Mouse (Mus musculus): Measurements from ENCODE around the gene Hexim2. TPM values are rescaled to one million over a fixed set of nuclear protein-coding genes. Genes with fewer than 3 reads are reported as not detected.

Gene Hexim2
- total RNA-seq (2015), result 1.2 and 1.8 TPM in 2 replicates
- total RNA-seq (2017), result 3.5 and 3.9 TPM in 2 replicates

DNA sequence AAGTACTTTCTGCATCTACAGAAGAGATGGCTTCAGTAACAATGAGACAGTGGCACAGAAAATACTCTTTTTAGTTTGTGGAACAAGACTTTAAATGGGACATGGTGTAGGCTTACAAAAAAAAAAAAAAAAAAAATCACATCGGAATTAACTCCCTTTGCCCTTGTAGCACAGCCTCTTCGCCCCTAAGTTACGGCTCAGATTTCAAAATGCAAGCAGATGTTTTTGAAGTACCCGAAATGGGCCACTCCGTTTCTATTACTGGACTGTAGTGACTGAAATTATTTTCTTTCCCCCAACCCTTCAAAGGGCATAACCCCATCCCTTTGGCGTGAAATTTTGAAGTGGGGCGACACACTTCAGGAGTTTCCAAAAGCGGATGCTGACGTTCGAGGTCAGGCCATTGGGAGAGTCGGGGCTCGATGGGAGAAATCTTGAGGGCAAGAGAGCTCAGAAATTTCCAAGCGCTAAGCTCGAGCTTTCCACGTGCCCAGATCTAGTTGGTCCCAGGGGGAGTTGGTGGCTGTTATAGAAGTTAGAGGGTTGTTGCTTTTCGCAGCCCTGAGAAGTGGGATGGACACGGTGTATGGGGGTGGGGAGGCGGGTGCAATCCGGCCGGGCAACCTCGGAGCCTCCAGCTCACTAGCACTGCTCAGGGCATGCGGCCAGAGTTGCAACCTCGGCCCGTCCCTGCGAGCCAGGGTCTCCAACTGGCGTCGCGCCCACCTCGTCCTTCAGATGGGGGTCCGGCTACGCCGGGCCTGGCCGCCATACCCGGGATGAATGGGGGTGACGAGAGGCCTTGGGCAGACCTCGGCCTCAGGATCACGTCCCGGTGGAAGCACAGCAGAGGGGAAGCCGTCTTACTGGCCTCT is at the start of gene Hexim2:
Gene Hexim2 (plus strand): TSS at position 729 of the 875 bp plus-strand sequence.
- no peak for ATAC-seq (replicated peaks; ENCODE audit: poor library complexity)

DNA sequence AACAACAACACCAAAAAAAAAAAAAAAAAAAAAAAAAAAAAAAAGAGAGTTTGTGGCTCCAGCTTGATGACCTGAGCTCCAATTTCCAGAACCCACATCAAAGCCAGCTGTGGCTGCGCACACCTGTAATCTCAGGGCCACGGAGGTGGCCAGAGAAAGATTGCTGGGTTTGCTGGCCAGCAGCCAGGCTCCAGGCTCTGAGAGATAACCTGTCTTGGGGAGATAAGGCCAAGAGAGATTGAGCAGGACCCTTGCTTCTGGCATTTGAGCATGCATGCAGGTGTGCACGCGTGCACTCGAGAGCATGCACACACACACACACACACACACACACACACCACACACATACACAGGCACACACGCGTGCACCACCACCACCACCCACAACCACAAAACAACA is 38.9 kb upstream of the Hexim2 start:
- ATAC-seq (replicated peaks; ENCODE audit: poor library complexity), result peak; percentile 27; the same call in 1 of the 2 replicates

GRCm38 (mm10) chr11:103093862-103094833 is 38.1 kb upstream of the Hexim2 start:
- ATAC-seq (replicated peaks; ENCODE audit: poor library complexity), result peak; percentile 47; the same call in 1 of the 2 replicates

DNA sequence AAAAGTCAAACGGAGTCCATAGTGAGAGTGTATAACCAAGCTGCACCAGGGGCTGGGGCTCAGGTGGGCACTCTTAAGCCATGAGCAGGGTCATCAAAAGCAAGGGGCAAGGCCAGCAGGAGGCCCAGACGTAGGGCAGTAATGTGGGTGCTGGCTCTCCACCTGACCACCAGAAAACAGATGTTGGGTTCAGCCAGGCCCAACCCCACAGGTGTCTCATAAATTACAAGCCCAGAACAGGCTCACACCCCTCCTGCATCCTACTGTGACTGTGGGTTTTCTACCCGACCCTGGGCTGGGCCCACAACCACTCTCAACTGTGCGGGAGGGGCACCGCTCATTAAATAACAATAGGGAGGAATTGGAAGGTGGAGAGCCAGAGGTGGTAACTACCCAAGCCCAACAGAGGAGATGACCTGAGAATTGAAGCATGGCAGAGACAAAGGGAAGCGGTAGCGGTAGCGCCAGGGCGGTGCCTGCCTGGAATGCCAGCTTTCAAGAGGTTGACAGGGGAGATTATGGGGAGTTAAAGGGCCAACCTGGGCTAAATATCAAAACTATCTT is 37.0 kb upstream of the Hexim2 start:
- no peak for ATAC-seq (replicated peaks; ENCODE audit: poor library complexity)

GRCm38 (mm10) chr11:103095801-103096200 is 36.4 kb upstream of the Hexim2 start:
- no peak for ATAC-seq (replicated peaks; ENCODE audit: poor library complexity)

GRCm38 (mm10) chr11:103096979-103097894 is 35.0 kb upstream of the Hexim2 start:
- no peak for ATAC-seq (replicated peaks; ENCODE audit: poor library complexity)

DNA sequence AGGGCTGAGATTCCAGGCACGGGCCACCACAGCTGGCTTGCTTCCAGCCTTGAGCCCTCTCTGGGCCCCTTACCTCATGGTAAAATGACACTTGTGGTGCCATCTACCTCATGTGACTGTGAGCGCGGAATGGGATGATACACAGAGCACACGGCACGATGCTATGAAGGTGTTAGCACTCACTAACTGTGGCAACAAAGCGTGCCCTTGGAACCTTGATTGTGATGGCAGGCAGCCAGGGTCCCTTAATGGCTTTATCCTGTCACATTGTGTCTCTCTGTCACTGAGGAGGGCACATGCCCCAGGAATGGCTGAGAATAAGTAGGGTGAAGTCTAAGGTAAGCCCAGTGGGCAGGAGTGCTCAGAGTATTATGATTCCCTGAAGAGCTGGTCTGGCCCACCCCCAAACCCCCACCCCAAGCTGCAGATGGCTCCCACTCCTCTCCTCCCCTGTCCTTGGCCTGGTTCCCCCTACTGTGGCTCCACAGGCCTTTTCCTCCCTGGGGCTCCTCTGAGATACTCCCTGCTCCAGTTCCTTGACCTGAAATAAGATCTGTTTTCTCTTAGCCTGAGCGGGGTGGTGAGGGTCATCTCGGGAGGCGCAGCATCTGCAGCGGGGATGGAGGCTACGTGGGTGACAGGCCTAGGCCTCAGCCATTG is 33.6 kb upstream of the Hexim2 start:
- ATAC-seq (replicated peaks; ENCODE audit: poor library complexity), result no peak

DNA sequence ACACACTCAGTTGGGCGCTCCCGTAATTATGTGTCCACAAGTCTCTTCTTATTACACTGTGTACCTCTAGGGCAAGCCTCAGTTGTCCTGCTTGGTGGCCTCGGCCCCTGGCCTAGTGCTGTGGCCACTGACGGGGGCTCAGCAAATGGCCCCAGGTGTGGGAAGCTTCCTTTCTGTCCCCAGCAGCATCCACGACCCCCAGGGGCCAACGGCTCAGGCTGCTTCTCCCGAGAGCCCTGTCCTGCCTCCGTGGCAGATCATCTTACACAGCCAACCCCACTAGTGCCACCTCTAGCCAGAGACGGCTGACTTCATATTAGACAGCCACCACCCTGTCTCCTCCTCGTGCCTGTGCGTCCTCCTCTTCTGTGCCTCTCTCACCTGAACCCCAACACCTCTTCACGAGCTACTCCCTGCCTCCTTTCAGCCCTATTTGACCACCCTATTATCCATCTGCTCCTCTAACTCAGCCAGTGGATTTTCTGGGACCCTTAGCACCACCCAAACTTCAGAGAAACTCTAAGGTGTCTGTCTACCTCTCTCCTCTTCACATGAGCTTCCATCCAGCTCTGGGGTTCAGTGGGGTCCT is 32.8 kb upstream of the Hexim2 start:
- no peak for ATAC-seq (replicated peaks; ENCODE audit: poor library complexity)

DNA sequence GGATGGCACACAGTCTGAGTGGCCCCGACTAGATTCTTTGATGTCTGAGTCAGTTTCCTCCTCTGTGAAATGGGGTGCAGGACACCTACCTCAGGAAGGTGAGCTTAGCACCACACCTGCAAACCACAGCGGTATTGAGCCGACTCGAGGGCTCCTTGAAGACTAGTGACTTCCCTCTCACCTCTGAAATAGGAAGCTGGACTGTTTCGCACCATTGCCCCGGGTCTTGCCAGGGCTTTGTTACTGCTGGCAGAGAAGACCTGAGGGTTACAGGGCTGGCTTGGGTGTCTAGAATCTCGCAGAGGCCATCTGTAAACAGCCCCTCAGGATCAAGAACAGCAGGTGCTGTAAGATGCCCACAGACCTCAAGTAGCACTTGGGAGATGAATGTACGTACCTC is 31.9 kb upstream of the Hexim2 start:
- no peak for ATAC-seq (replicated peaks; ENCODE audit: poor library complexity)

DNA sequence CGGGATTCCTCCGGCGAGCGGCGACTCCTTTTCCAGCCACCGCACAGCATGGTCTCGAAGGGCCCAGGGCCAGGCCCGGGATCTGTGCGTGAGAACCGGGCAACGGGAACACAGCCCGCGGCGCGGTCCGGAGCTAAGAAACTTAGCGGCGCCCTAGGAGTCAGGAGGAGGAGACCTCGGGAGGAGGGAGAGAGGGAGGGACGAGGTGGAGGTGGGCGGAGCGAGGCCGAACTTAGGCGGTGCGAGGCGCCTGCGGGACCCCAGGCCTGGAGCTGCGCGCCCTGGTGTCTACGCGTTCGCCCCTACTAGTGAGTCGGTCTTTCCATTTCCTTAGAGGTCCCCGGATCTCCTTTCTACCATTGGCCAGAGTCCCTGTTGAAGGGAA is 30.8 kb upstream of the Hexim2 start, which contains the start of the genes Plcd3 and Acbd4:
Gene Plcd3 (minus strand): TSS at position 178 of the 385 bp plus-strand sequence.
Gene Acbd4 (plus strand): TSS at position 202 of the 385 bp plus-strand sequence.
- peak; percentile 43 for ATAC-seq (replicated peaks; ENCODE audit: poor library complexity)

DNA sequence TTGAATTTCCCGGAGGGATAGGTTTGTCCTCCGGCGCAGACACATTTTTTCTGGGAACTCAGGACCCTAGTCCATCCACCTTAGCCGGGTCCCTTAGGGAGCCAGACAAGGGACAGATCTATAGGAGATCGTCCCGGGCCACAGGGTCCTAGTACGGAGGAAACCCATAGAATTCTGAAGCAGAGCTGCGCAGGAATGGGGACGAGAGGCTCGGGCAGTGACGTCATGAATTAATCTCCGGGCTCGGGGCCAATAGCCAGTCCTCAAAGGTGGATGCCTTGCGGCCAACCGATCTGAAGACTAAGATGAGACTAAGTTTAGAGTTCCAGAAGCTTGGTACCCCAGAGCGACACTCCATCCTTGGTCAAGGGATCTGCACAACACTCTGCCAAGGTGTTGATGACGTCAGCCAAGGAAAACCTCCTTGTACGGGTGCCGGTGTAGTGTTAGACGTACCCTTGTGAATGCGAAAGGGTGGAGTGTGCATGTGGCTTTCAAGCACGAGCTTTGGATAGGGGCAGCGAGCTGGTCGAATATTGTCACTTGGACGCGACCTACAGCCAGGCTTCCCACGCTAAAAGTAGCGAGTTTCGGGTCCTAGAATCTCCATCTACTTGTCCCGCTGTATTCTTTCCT is 30.2 kb upstream of the Hexim2 start:
- no peak for ATAC-seq (replicated peaks; ENCODE audit: poor library complexity)

DNA sequence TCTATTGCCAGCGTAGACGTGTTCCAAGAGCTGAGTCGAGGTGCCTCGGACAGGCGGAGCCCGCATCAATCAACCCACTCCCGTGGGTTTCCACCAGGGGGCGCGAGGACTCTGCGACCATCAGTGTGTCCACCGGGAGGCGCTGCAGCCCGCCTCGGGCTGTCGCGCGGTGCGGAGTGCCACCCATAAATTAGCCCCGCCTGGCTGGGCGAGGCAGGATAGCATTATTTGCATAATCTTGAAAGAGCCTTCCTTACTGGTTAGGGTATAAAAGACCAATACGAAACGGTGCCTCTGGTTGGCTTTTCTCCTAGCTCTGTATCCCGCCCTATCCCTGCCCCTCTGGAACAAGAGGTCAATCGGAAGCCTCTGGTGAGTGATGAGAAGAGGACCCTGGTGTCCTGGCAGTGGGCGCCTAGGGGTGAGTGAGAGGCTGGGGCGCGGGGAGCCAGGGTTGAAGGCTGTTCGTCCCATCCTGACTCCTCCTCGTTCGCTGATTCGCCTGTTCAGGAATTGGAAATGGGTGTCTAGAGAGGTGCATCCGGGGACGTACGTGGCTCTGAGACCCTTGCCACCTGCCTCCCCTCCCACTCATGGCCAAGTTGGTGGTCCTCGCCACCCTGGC is 29.4 kb upstream of the Hexim2 start:
- ATAC-seq (replicated peaks; ENCODE audit: poor library complexity), result peak; percentile 85

- ATAC-seq (replicated peaks; ENCODE audit: poor library complexity), result no peak
These were observed 28.6 kb upstream of the Hexim2 start for GRCm38 (mm10) chr11:103103621-103104020.

- ATAC-seq (replicated peaks; ENCODE audit: poor library complexity), result peak; percentile 36
These were observed 27.8 kb upstream of the Hexim2 start for GRCm38 (mm10) chr11:103104469-103104868.

DNA sequence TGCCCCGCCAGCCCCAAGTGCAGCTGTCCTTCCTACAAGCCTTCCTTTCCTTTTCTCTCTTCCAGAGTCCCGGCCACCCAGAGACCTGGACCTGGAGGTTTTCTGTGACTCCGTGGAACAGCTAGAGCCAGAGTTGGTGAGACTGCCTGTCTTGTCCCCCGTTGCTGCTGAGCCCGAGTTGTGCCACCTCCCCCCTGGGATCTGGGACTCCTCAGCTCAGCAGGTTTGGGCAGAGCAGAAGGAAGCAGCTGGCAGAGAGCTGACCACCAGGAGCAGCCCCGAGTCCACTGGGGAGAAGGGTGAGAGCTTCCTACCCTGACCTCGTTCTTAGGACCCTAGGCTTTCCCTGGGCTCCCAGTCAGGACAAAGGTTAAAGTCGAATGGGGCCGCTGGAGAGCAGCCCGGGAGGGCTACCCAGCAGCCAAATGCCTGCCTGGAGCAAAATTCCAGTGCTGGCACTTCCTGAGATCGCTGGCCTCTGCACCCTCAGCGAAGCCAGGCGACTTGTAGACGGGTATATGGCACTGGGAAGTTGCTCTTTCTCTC is 27.0 kb upstream of the Hexim2 start:
- ATAC-seq (replicated peaks; ENCODE audit: poor library complexity), result no peak

DNA sequence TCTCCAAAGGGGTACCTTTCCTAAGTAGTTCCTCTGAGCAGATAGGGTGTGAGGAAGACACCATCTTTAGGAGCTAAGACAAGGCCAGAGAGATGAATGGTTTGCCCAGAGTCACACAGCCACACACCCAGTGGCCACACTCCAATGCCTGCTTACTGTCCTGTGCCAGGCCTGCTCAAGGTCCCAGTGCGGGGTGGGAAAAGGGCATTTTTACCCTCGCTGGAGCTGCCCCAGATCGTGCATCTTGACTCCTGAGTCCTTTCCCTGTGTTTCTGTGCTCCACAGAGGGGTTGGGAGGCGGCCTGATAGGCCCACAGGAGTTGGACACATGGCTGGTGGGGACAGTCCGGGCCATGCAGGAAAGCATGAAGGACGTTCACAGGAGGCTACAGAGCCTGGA is 26.4 kb upstream of the Hexim2 start:
- ATAC-seq (replicated peaks; ENCODE audit: poor library complexity), result no peak

DNA sequence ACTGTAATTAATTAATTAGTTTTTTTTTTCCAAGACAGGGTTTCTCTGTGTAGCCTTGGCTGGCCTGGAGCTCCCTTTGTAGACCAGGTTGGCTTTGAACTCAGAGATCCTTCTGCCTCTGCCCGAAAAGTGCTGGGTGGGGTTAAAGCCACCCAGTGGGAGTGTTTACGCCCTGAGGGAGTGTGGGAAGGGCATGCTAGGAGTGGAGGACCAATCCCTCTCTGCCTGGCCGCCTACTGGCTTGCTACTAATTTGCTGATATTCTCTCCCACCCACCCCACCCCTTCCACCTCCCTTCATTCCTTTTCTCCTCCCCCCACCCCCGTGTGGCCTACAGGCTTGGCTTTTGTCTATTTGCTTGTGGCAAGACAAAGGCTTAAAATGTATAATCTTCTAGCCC is 25.8 kb upstream of the Hexim2 start:
- ATAC-seq (replicated peaks; ENCODE audit: poor library complexity), result no peak

DNA sequence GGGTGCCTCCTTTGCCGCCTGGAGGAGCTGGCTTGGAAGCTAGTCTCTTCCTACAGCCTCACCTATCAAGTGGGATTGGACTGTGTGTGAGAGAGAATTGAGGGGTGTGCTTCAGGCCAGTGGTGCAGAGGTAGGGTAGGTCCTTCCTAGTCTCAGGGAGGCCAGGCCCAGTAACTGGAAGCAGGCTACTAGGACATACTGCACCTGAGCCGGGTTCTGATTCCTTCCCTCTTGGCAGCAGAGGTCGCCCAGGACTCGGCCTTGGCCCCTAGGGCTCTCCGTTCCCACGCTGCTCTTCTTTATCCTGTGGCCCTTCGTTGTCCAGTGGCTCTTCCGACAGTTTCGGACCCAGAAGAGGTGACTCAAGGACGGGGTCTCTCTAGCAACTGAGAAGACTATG is 20.9 kb upstream of the Hexim2 start:
- ATAC-seq (replicated peaks; ENCODE audit: poor library complexity), result no peak

All from megakaryocyte progenitor cell, adult 5-6 weeks (primary cell).